Mouse (Mus musculus) kidney, postnatal 0 days (tissue): ENCODE data around the gene Gm20517. TPM values are rescaled to one million over a fixed set of nuclear protein-coding genes. Genes with fewer than 3 reads are reported as not detected.

Experiments used
- ATAC-seq: fragments of 200-750 bp; cut with Nextera tagmentation; replicated peaks from 2 replicates; pipeline ENCODE4 v1.8.0; 2017; ENCODE audit warnings: low read depth, moderate number of reproducible peaks, moderate TSS enrichment, moderate library complexity; ENCODE audit not compliant: low FRiP score
- DNase-seq: peaks from one replicate; pipeline ENCODE4 v3.0.0-alpha.2; 2016; ENCODE audit warnings: low spot score
- H3K27ac ChIP-seq: fragments of 300-500 bp; sonication (generic); 2 replicates; pipeline ENCODE4 v1.5.1; 2014; ENCODE audit warnings: mild to moderate bottlenecking
- H3K27me3 ChIP-seq: fragments of 300-500 bp; sonication (generic); 2 replicates; pipeline ENCODE4 v1.6.1; 2014; ENCODE audit warnings: low read length, mixed read lengths; ENCODE audit not compliant: insufficient read depth
- H3K36me3 ChIP-seq: fragments of 300-500 bp; sonication (generic); 2 replicates; pipeline ENCODE4 v1.6.1; 2014; ENCODE audit warnings: low read length, mixed read lengths; ENCODE audit not compliant: insufficient read depth
- H3K4me1 ChIP-seq: fragments of 300-500 bp; sonication (generic); replicated peaks from 2 replicates; pipeline ENCODE4 v1.6.1; 2014; ENCODE audit warnings: antibody characterized with exemption, low read length, mixed read lengths; ENCODE audit not compliant: insufficient read depth
- H3K4me2 ChIP-seq: fragments of 300-500 bp; sonication (generic); 2 replicates; pipeline ENCODE4 v1.6.1; 2014; ENCODE audit warnings: mild to moderate bottlenecking, low read length, moderate library complexity, mixed read lengths
- H3K4me3 ChIP-seq: fragments of 300-500 bp; sonication (generic); replicated peaks from 2 replicates; pipeline ENCODE4 v1.5.1; 2014; ENCODE audit warnings: low read depth, low read length
- H3K9ac ChIP-seq: fragments of 300-500 bp; sonication (generic); 2 replicates; pipeline ENCODE4 v1.6.1; 2014; ENCODE audit warnings: low read depth, low read length
- H3K9me3 ChIP-seq: fragments of 300-500 bp; sonication (generic); replicated peaks from 2 replicates; pipeline ENCODE4 v1.6.1; 2016; ENCODE audit warnings: low read length, inconsistent platforms, mixed read lengths
- CTCF ChIP-seq: IDR thresholded peaks from 2 replicates; pipeline ENCODE4 v1.5.1; 2016; ENCODE audit warnings: antibody characterized with exemption, low read depth, mild to moderate bottlenecking, moderate library complexity
- WGBS: fragments of 180-500 bp; shearing (Covaris S2); extraction: QIAGEN DNeasy Blood & Tissue Kit; methylation state at CpG from one replicate; pipeline ENCODE4 v1.1.7; 2014; 5-methylcytosine and 5-hydroxymethylcytosine counted together
- polyA plus RNA-seq: library from polyadenylated mRNA; unstranded; fragments of >200 nt; fragmentation: Nextera tagmentation; extraction: Ambion mirVana; gene quantifications from 2 replicates; pipeline ENCODE4 v1.2.1, GENCODE M21; 2015

Gene Gm20517
- polyA plus RNA-seq, 1 experiment from 2014 or later: 1.8 TPM

DNA sequence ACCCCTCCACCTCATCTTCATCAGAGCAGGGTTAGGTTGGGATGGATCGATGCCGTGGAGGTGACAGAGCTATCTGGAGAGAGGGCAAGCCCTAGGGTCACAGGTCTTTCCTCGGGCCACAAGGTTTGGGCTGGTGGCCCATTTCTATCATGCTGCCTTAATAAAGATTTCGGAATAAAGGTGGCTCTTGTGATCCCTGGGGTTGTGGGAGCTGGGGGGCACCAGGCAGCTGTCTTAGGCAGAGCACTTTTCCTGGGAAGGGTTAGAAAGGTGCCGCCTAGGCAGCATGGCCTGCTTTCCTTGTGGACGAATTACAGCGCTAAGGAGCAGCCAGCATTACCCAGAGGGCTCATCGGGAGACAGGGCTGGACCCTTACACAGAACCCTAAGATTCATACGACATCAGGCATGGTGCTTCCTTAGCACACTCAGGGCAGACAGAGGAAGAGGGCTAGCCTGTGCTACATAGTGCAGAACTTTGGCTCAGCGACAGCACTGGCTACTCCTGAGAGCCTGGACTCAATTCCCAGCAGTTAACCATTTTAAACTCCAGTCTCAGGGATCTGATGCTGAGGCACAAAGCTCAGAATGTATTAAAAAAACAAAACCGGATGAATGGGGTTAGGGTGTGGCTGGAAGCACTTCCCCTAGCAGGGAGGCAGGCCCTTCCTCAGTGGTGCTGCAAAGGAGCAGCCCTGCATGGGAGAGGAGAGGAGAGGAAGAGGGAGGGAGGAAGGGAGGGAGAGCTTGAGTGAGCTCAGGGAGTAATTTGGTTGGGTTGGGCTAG, 11.7 kb upstream of the Gm20517 start:
- ATAC-seq (no peak), DNase-seq (peak; percentile 39)
- no peak for TF ChIP-seq CTCF
- peaks cover 22% of the 10 kb centered on the region; the same call in 1 of the 2 replicates for H3K4me1 ChIP-seq
- H3K4me3 ChIP-seq: no peak overlapping the region
- no peak overlapping the region for H3K4me2 ChIP-seq
- no peaks in the 10 kb centered on the region for H3K27me3 ChIP-seq
- 72% methylated on average over 11 of the region's 11 CpGs for WGBS
- no peak overlapping the region for H3K9ac ChIP-seq
- H3K9me3 ChIP-seq: no peaks in the 10 kb centered on the region
- peak overlapping the region; percentile 43; the same call in 1 of the 2 replicates for H3K27ac ChIP-seq
- H3K36me3 ChIP-seq: peaks cover 43% of the 10 kb centered on the region

DNA sequence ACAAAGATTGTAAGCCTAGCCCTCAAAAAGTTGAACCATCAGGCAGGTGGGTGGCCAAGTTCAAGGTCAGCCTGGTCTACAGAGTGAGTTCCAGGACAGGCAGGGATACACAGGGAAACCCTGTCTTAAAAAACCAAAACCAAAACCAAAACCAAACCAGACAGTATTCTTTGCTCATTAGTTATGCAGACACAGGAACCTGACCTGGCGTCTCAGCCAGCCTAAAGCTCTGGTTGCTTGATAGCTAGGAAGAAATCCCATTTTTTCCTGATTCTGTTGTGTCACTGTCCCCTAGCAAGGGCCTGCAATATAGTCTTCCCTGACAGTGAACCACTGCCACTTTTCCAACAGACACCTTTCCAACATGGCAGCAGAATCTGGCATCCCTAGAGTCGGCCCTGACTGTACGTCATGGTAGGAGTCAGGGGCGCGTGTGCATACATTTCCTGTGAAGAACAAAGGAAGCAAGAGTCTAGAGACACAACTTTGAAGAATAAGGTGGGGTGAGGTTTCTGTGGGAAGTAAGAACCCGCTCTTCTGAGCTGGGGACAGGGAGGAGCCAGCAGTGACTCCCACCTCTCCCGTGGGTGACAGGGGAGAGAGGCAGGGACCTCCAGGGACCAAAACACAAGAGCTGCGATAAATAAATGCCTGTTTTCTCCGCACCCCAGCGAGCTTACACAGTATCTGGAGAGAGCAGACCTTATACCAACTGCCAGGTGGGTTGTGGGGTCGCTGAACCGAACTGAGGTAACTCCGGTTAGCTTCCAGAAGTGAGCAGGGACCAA, 10.6 kb upstream of the Gm20517 start:
- Histone ChIP-seq H3K4me1 (peaks cover 21% of the 10 kb centered on the region; the same call in 1 of the 2 replicates), H3K27ac (no peak overlapping the region; the same call in 1 of the 2 replicates), H3K9ac (no peak overlapping the region), H3K27me3 (no peaks in the 10 kb centered on the region), H3K4me2 (no peak overlapping the region), H3K4me3 (no peak overlapping the region), H3K9me3 (no peaks in the 10 kb centered on the region), H3K36me3 (peaks cover 43% of the 10 kb centered on the region)
- ATAC-seq: no peak
- DNase-seq: no peak
- 74% methylated on average over 13 of the region's 13 CpGs for WGBS
- TF ChIP-seq CTCF: no peak

DNA sequence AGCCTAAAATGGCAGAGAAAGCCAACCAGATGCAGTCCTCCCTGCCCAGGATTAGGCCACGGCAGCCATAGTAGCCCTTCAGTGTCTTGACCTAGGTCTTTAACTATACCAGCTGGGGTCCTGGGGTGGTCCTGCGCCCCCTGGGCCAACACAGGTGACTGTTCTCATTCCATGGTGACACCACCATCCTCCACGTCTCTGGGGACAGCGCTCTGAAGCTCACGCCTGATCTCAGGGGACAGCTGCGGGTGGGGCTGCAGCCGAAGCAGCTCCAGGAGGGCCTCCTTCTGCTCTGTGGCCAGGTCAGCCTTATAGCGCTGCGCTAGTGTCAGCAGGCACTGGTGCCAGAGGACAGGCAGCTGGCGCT, 10.0 kb upstream of the Gm20517 start:
- H3K36me3 ChIP-seq: peaks cover 43% of the 10 kb centered on the region
- no peak for ATAC-seq
- 85% methylated on average over 10 of the region's 10 CpGs for WGBS

DNA sequence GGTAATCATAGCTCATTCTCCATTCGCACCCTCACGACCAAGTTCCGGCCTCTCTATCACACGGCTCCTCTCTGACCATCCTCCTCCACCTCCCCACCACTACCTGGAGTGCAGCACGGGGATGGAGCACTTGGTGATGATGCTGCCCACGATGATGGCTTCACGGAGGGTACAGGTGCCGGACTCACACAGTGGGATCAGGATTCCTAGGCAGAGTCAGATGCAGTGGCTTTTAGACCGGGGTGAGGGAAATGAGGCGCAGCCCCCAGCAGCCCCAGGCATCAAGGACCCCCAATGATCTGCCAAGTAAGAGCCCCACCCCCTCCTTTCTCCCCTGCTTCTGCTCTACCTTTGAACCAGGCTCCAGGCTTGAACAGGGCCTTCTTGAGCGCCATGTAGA, 9.1 kb upstream of the Gm20517 start:
- ATAC-seq: no peak
- Histone ChIP-seq H3K4me1 (peaks cover 6% of the 10 kb centered on the region; the same call in 1 of the 2 replicates), H3K4me2 (no peak overlapping the region), H3K36me3 (peaks cover 50% of the 10 kb centered on the region), H3K27ac (no peak overlapping the region), H3K9me3 (no peaks in the 10 kb centered on the region), H3K9ac (no peak overlapping the region), H3K4me3 (no peak overlapping the region), H3K27me3 (no peaks in the 10 kb centered on the region)
- WGBS: 87% methylated on average over 11 of the region's 11 CpGs
- TF ChIP-seq CTCF: no peak
- DNase-seq: no peak

More for the DNA sequence above, 10.0 kb upstream of the Gm20517 start:
- no peak for DNase-seq
- H3K4me1 ChIP-seq: peaks cover 15% of the 10 kb centered on the region; the same call in 1 of the 2 replicates
- no peaks in the 10 kb centered on the region for H3K27me3 ChIP-seq
- no peak overlapping the region for H3K27ac ChIP-seq
- H3K9ac ChIP-seq: no peak overlapping the region
- H3K4me3 ChIP-seq: no peak overlapping the region
- TF ChIP-seq CTCF: no peak
- no peaks in the 10 kb centered on the region for H3K9me3 ChIP-seq
- no peak overlapping the region for H3K4me2 ChIP-seq

DNA sequence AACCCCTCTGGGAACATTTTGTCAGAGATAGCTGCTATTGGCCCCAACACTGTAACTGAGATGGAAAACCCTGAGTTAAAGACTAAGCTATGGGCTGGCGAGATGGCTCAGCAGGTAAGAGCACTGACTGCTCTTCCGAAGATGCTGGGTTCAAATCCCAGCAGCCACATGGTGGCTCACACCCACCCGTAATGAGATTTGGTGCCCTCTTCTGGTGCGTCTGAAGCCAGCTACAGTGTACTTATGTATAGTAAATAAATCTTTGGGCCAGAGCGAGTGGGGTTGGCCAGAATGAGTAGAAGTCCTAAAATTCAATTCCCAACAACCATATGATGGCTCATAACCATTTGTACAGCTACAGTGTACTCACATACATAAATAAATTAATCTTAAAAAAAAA, 5.2 kb upstream of the Gm20517 start:
- H3K36me3 ChIP-seq: peaks cover 39% of the 10 kb centered on the region
- no peak overlapping the region for H3K27ac ChIP-seq
- H3K27me3 ChIP-seq: no peaks in the 10 kb centered on the region
- DNase-seq (no peak), ATAC-seq (no peak)
- H3K4me1 ChIP-seq: 0 out of 2 replicates have a peak, but pooled peaks cover 10% of the 10 kb centered on the region
- no peaks in the 10 kb centered on the region for H3K9me3 ChIP-seq
- H3K4me2 ChIP-seq: no peak overlapping the region
- no peak overlapping the region for H3K9ac ChIP-seq
- WGBS: 74% methylated on average over 5 of the region's 5 CpGs
- H3K4me3 ChIP-seq: no peak overlapping the region
- peak; percentile 62 for TF ChIP-seq CTCF

DNA sequence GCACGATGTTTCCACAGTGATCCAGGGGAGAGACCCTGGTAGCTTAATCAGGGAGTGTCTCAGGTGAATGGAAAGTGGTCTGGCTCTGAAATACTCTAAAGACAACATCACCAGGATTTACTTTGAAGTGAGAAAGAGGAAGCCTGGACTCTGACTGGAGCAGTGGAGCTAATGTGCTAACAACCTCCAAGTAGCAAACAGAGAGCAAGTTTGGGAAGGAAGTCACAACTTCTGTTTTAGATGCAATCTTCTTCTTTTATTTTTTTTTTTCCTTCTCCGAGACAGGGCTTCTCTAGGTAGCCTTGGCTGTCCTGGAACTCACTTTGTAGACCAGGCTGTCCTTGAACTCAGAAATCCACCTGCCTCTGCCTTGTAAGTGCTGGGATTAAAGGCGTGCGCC, 2.2 kb upstream of the Gm20517 start:
- H3K9me3 ChIP-seq: no peaks in the 10 kb centered on the region
- no peak overlapping the region for H3K4me3 ChIP-seq
- H3K4me1 ChIP-seq: 0 out of 2 replicates have a peak, but pooled peaks cover 16% of the 10 kb centered on the region
- no peak for TF ChIP-seq CTCF
- H3K9ac ChIP-seq: no peak overlapping the region
- 90% methylated on average over 4 of the region's 4 CpGs for WGBS
- ATAC-seq (no peak), DNase-seq (no peak)
- H3K27me3 ChIP-seq: no peaks in the 10 kb centered on the region
- no peak overlapping the region for H3K27ac ChIP-seq
- 0 out of 2 replicates have a peak, but pooled peaks cover 17% of the 10 kb centered on the region for H3K36me3 ChIP-seq
- H3K4me2 ChIP-seq: no peak overlapping the region
